Mouse (Mus musculus) erythroblast, embryonic 14.5 days (primary cell): ENCODE results near the gene Rpp40.

Source experiments
- GATA1 ChIP-seq: IDR thresholded peaks from 2 replicates; pipeline ENCODE4 v1.6.1; 2012; ENCODE audit warnings: low read length, inconsistent platforms, mixed read lengths
- TAL1 ChIP-seq: IDR thresholded peaks from 3 replicates; pipeline ENCODE4 v1.6.1; 2012; ENCODE audit warnings: low read length, inconsistent platforms, mixed read lengths

- TF ChIP-seq GATA1 (no peak), TAL1 (no peak)
Observed at GRCm38 (mm10) chr13:35905378-35905777, 781 bp downstream of the Rpp40 start.
